Mouse (Mus musculus): ENCODE data around the gene Olfr1196.

GRCm38 (mm10) chr2:88689087-88689486 is 15.3 kb downstream of the Olfr1196 start, which contains the start of gene Olfr1195:
- no peak for TF ChIP-seq CTCF (IDR thresholded peaks at IDR 0.05 in 2 of 3, conservative IDR thresholded peaks at IDR 0.05 in 1 of 3; ENCODE audit: control insufficient read depth in 1 of 3, insufficient read depth in 1 of 3, low read depth in 2 of 3, low read length in 3 of 3, poor library complexity in 1 of 3, severe bottlenecking in 1 of 3)
- TF ChIP-seq SMC3 (IDR thresholded peaks at IDR 0.05; ENCODE audit: low read depth, low read length) = no peak

Measured in MEL (cell line).